Comparison of ENCODE assay signal across 27 mouse cellular contexts in the genomic region with DNA sequence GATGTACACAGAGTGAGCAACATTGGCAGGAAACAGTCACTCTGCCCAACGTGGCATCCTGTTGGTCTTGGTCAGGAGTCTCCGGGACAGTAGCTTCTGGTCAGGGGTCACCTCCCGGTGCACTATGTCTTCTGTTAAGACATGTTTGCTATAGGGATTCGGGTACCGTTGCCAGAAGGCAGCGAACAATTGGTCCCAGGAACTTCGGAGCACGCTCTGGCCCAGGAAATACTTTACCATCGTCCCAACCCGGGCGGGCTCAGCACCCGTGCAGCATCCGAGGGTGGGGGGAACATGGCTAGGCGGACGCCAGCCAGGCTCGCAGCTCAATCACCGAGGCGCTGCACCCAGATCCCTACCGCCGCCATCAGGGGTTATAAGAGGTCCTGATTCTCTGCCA.
"Had no signal": no experiment of that assay in that cellular context is flagged by ENCODE, and none has a peak within 500 bp of the region (broad histone marks: within the 10 kb centered on the region; RNA-seq: fewer than 3 reads in every experiment).

No protein-coding gene starts in this region.

- H3K27ac ChIP-seq: embryonic facial prominence, embryonic 13.5 days; embryonic facial prominence, embryonic 15.5 days; forebrain, embryonic 10.5 days; forebrain, embryonic 12.5 days; forebrain, embryonic 13.5 days; forebrain, embryonic 15.5 days; gastrocnemius, adult 2 months; heart, adult 2 months had no signal

- H3K4me1 ChIP-seq: embryonic facial prominence, embryonic 13.5 days; embryonic facial prominence, embryonic 15.5 days had no signal

- H3K4me2 ChIP-seq: embryonic facial prominence, embryonic 13.5 days; embryonic facial prominence, embryonic 15.5 days; forebrain, embryonic 12.5 days; forebrain, embryonic 13.5 days; forebrain, embryonic 15.5 days had no signal

- DNase-seq: cerebellum, adult 18-20 months; cerebellum, adult 2 months; cerebellum, adult 8-10 months; cerebellum, adult 9-10 months; cerebellum, adult 9-11 months; cerebellum, postnatal 10 days; cerebellum, postnatal 14 days; cerebellum, postnatal 25 days; cerebellum, postnatal 36 days; embryo, embryonic 11 days; forebrain, postnatal 0 days; gastrocnemius, adult 2 months; gastrocnemius, postnatal 10 days; gastrocnemius, postnatal 14 days; gastrocnemius, postnatal 25 days; gastrocnemius, postnatal 36 days; heart, adult 18-20 months; heart, adult 2 months had no signal

- ATAC-seq: forebrain, embryonic 13.5 days; forebrain, embryonic 14.5 days; forebrain, embryonic 15.5 days; forebrain, embryonic 16.5 days; forebrain, postnatal 0 days had no signal

- H3K36me3 ChIP-seq: embryonic facial prominence, embryonic 13.5 days; embryonic facial prominence, embryonic 15.5 days; forebrain, embryonic 10.5 days; forebrain, embryonic 12.5 days; forebrain, embryonic 15.5 days had no signal

- H3K9ac ChIP-seq: embryonic facial prominence, embryonic 13.5 days; embryonic facial prominence, embryonic 15.5 days; forebrain, embryonic 12.5 days; forebrain, embryonic 13.5 days; forebrain, embryonic 15.5 days; forebrain, postnatal 0 days had no signal

- H3K27me3 ChIP-seq: embryonic facial prominence, embryonic 13.5 days; embryonic facial prominence, embryonic 15.5 days; forebrain, embryonic 12.5 days; forebrain, embryonic 13.5 days; forebrain, embryonic 15.5 days had no signal

- H3K9me3 ChIP-seq: embryonic facial prominence, embryonic 13.5 days; embryonic facial prominence, embryonic 15.5 days; forebrain, embryonic 12.5 days; forebrain, embryonic 13.5 days; forebrain, embryonic 15.5 days had no signal

- H3K4me3 ChIP-seq: embryonic facial prominence, embryonic 13.5 days; embryonic facial prominence, embryonic 15.5 days; erythroblast, embryonic 14.5 days; forebrain, embryonic 10.5 days; forebrain, embryonic 12.5 days; forebrain, embryonic 13.5 days; forebrain, embryonic 15.5 days; gastrocnemius, adult 2 months; heart, adult 2 months had no signal
